Mouse (Mus musculus) stomach, postnatal 0 days (tissue): ENCODE measurements around the gene Hist1h2bg. TPM values are rescaled to one million over a fixed set of nuclear protein-coding genes. Genes with fewer than 3 reads are reported as not detected.
"Not testable (repeated sequence)": the region's sequence is repeated elsewhere in the genome, so short reads cannot be mapped to it uniquely, and the experiment has no call there.

ENCODE experiments used
- ATAC-seq: fragments of 200-750 bp; cut with Nextera tagmentation; 2 replicates; pipeline ENCODE4 v1.8.0; 2017; ENCODE audit not compliant: low FRiP score, low TSS enrichment
- DNase-seq: peaks from one replicate; pipeline ENCODE4 v3.0.0-alpha.2; 2016; ENCODE audit warnings: low spot score
- H3K27ac ChIP-seq: fragments of 300-500 bp; sonication (generic); replicated peaks from 2 replicates; pipeline ENCODE4 v1.5.1; 2014; ENCODE audit warnings: mild to moderate bottlenecking, control low read depth
- H3K27me3 ChIP-seq: fragments of 300-500 bp; sonication (generic); 2 replicates; pipeline ENCODE4 v1.6.1; 2014; ENCODE audit warnings: low read length; ENCODE audit not compliant: control insufficient read depth, insufficient read depth
- H3K36me3 ChIP-seq: fragments of 300-500 bp; sonication (generic); 2 replicates; pipeline ENCODE4 v1.6.1; 2014; ENCODE audit warnings: low read length, mixed read lengths; ENCODE audit not compliant: control insufficient read depth, insufficient read depth
- H3K4me1 ChIP-seq: fragments of 300-500 bp; sonication (generic); replicated peaks from 2 replicates; pipeline ENCODE4 v1.6.1; 2014; ENCODE audit warnings: antibody characterized with exemption; ENCODE audit not compliant: control insufficient read depth, insufficient read depth
- H3K4me2 ChIP-seq: fragments of 300-500 bp; sonication (generic); replicated peaks from 2 replicates; pipeline ENCODE4 v1.6.1; 2014; ENCODE audit warnings: low read depth, mild to moderate bottlenecking, control low read depth, moderate library complexity
- H3K4me3 ChIP-seq: fragments of 300-500 bp; sonication (generic); 2 replicates; pipeline ENCODE4 v1.5.1; 2014; ENCODE audit warnings: low read depth, low read length, control low read depth
- H3K9ac ChIP-seq: fragments of 300-500 bp; sonication (generic); 2 replicates; pipeline ENCODE4 v1.6.1; 2014; ENCODE audit warnings: mild to moderate bottlenecking, low read length, control low read depth, mixed read lengths
- H3K9me3 ChIP-seq: fragments of 300-500 bp; sonication (generic); 2 replicates; pipeline ENCODE4 v1.6.1; 2016; ENCODE audit warnings: low read length; ENCODE audit not compliant: control insufficient read depth
- CTCF ChIP-seq: IDR thresholded peaks from 2 replicates; pipeline ENCODE4 v1.5.1; 2016; ENCODE audit warnings: antibody characterized with exemption, low read depth, mild to moderate bottlenecking, moderate library complexity
- EP300 ChIP-seq: optimal IDR thresholded peaks from 2 replicates; pipeline ENCODE3; 2016; ENCODE audit warnings: antibody characterized with exemption
- WGBS: fragments of 180-500 bp; shearing (Covaris S2); extraction: QIAGEN DNeasy Blood & Tissue Kit; methylation state at CpG from one replicate; pipeline ENCODE4 v1.1.7; 2014; 5-methylcytosine and 5-hydroxymethylcytosine counted together
- polyA plus RNA-seq: library from polyadenylated mRNA; unstranded; fragments of >200 nt; fragmentation: Nextera tagmentation; extraction: Ambion mirVana; gene quantifications from 2 replicates; pipeline ENCODE4 v1.2.1, GENCODE M21; 2015

Gene Hist1h2bg
- polyA plus RNA-seq, 1 experiment from 2014 or later = 10.5 TPM

DNA sequence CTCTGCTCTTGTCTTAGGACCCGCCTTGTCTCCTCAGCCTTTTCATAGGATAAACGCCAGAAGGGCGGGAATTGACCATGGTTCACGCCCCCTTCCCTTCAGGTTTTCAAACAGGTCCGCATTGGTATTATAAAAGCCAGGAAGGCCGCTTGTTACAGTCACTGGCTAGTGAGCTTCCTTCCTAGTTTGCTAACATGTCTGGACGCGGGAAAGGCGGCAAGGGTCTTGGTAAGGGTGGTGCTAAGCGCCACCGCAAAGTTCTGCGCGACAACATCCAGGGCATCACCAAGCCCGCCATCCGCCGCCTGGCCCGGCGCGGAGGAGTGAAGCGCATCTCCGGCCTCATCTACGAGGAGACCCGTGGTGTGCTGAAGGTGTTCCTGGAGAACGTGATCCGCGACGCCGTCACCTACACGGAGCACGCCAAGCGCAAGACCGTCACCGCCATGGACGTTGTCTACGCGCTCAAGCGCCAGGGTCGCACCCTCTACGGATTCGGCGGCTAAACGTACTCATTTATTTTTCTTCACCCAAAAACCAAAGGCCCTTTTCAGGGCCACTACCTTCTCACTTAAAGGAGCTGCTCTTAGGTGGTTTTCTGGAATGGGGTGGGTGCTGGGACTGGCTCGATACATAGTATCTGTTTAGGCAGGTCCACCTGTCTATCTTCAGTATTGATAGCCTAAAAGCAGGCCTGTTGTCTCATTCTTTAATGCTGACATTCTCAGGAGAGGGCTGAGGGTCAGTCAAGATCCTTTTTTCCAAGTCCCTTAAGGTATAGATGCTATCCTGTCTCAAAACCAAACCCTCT is 10.4 kb downstream of the Hist1h2bg start, which contains the start of gene Hist1h4d:
Gene Hist1h4d (plus strand): TSS at position 191 of the 811 bp plus-strand sequence.
- DNase-seq = peak; percentile 93
- Histone ChIP-seq H3K4me2 (peak within 1 kb of the TSS; percentile 63), H3K4me1 (0 out of 2 replicates have a peak, but pooled peaks cover 2% of the 10 kb centered on the region), H3K4me3 (peak within 1 kb of the TSS; percentile 46), H3K9ac (peak within 1 kb of the TSS; percentile 66), H3K9me3 (no peaks in the 10 kb centered on the region), H3K27ac (peak within 1 kb of the TSS; percentile 65), H3K36me3 (no peaks in the 10 kb centered on the region), H3K27me3 (no peaks in the 10 kb centered on the region)
- under 1% methylated on average over 43 of the region's 43 CpGs for WGBS
- peak; percentile 91 for TF ChIP-seq EP300
- no peak for TF ChIP-seq CTCF
- ATAC-seq = peak; percentile 88

DNA sequence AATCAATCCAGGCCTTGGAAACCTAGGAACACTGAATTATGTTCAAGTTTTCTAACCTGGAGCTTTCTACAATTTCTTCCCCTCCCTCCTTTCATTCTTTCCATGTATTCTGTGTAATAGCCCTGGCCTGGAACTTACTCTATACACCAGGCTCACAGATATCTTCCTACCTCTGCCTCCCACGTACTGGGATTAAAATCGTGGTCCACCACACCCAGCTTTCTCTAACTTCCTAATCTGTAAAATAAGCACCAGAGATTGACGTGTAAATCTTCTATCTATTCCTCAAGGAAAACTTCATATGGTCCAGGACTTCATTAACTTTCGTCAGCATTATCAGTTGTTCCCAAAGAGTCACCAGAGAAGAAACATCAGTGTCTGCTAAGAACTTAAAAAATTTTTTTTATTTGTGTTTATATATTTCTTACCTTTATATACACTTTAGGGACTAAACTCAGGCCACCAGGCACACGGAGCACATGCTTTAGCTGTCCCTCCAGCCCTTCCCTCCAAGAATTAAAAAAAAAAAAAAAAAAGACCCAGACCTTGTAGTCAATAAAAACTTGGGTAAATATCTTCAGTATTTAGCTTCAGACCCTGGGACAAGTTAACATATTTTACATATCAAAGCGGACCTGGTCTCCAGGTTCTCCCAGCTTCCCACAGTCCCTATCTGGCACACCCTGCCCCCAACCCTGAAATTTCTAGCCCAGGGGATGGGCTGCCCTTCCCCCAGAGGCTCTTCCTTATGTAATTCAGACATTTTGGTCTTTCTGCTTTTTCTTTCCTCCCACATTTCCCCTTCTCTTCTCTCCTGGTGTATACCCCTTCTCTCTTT is 11.2 kb downstream of the Hist1h2bg start:
- Histone ChIP-seq H3K9ac (peak overlapping the region; percentile 66), H3K27ac (peak overlapping the region; percentile 65), H3K9me3 (no peaks in the 10 kb centered on the region), H3K4me2 (peak overlapping the region; percentile 63), H3K4me1 (0 out of 2 replicates have a peak, but pooled peaks cover 2% of the 10 kb centered on the region), H3K27me3 (no peaks in the 10 kb centered on the region), H3K4me3 (peak overlapping the region; percentile 46), H3K36me3 (no peaks in the 10 kb centered on the region)
- WGBS = 13% methylated on average over 6 of the region's 6 CpGs
- DNase-seq (no peak), ATAC-seq (no peak)
- no peak for TF ChIP-seq EP300
- no peak for TF ChIP-seq CTCF

- Histone ChIP-seq H3K4me2 (0 out of 2 replicates have a peak overlapping the region, but pooled peaks have one; percentile 9), H3K27ac (peak overlapping the region; percentile 20; the same call in 1 of the 2 replicates), H3K4me1 (0 out of 2 replicates have a peak, but pooled peaks cover 2% of the 10 kb centered on the region), H3K36me3 (no peaks in the 10 kb centered on the region), H3K9ac (no peak overlapping the region), H3K9me3 (no peaks in the 10 kb centered on the region), H3K4me3 (no peak overlapping the region), H3K27me3 (no peaks in the 10 kb centered on the region)
- ATAC-seq (no peak), DNase-seq (no peak)
- TF ChIP-seq CTCF (no peak), EP300 (no peak)
Observed at GRCm38 (mm10) chr13:23583387-23584068, 12.3 kb downstream of the Hist1h2bg start.

GRCm38 (mm10) chr13:23584331-23584730 is 13.1 kb downstream of the Hist1h2bg start:
- Histone ChIP-seq H3K4me2 (peak overlapping the region; percentile 80), H3K4me3 (peak overlapping the region; percentile 57), H3K9ac (peak overlapping the region; percentile 76; the same call in 1 of the 2 replicates), H3K27me3 (no peaks in the 10 kb centered on the region), H3K4me1 (0 out of 2 replicates have a peak, but pooled peaks cover 2% of the 10 kb centered on the region), H3K9me3 (no peaks in the 10 kb centered on the region), H3K27ac (peak overlapping the region; percentile 97), H3K36me3 (no peaks in the 10 kb centered on the region)
- TF ChIP-seq EP300 (no peak), CTCF (no peak)
- no peak for DNase-seq
- ATAC-seq = no peak

GRCm38 (mm10) chr13:23585029-23585441 is 13.8 kb downstream of the Hist1h2bg start:
- Histone ChIP-seq H3K36me3 (no peaks in the 10 kb centered on the region), H3K4me1 (0 out of 2 replicates have a peak, but pooled peaks cover 2% of the 10 kb centered on the region), H3K9ac (peak overlapping the region; percentile 76), H3K4me3 (peak overlapping the region; percentile 57), H3K9me3 (no peaks in the 10 kb centered on the region), H3K27ac (peak overlapping the region; percentile 97), H3K4me2 (peak overlapping the region; percentile 80), H3K27me3 (no peaks in the 10 kb centered on the region)
- ATAC-seq (peak; percentile 43; the same call in 1 of the 2 replicates), DNase-seq (peak; percentile 83)
- TF ChIP-seq EP300 (no peak), CTCF (no peak)
- under 1% methylated on average over 21 of the region's 21 CpGs for whole genome bisulfite sequencing

DNA sequence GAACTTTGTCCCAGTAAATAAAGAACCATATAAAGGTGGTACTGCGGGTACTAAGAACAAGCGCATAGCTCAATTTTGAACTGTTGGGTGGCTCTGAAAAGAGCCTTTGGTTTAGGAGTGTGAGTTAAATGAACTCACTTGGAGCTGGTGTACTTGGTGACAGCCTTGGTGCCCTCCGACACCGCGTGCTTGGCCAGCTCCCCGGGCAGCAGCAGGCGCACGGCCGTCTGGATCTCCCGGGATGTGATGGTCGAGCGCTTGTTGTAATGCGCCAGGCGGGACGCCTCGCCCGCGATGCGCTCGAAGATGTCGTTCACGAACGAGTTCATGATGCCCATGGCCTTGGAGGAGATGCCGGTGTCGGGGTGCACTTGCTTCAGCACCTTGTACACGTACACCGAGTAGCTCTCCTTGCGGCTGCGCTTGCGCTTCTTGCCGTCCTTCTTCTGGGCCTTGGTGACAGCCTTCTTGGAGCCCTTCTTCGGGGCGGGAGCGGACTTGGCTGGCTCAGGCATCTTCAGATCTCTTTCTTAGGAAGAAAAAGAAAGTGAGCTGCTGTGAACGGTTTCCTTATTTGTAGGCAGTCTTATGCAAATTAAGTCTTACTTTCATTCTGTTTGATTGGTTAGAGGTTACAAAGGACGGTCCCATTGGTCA is 14.4 kb downstream of the Hist1h2bg start:
- Histone ChIP-seq H3K27ac (peak overlapping the region; percentile 97), H3K9ac (peak overlapping the region; percentile 76), H3K4me2 (peak overlapping the region; percentile 80), H3K4me3 (peak overlapping the region; percentile 57)
- not testable (repeated sequence) for H3K27me3 ChIP-seq, H3K4me1 ChIP-seq, H3K36me3 ChIP-seq, H3K9me3 ChIP-seq
- WGBS = under 1% methylated on average over 18 of the region's 36 CpGs
- peak; percentile 63 for DNase-seq
- peak; percentile 89 for ATAC-seq
